Mouse (Mus musculus): ENCODE measurements around the gene Cmklr1. TPM values are rescaled to one million over a fixed set of nuclear protein-coding genes. Genes with fewer than 3 reads are reported as not detected.

The Cmklr1 gene
- polyA plus RNA-seq, 1 experiment from 2014 or later, result 1.2 TPM

DNA sequence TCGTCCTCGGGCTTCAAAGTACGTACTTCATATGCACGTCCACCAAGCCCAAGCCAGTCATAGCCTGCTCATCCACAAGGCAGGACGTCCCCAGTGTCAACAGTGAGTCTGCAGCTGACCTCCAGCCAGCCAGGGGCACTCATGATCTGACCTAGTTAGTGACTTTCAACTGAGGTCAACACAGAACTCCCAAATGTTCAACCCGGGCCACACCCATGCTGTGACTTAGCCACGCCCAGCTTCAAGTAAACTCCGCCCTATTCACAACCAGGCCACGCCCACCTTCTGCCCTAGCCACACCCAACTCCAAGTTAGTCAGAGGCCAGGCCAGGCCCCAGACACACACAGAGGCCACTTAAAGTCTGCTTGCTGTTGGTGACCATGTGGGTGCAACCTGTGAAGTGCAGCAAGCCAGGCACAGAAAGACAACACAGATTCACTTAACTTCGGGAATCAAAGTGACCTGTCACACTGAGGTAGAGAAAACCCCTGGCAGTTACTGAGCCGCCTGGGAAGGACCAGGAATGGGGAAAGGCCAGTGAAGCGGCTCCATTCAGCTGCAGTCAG lies 14.5 kb upstream of the Cmklr1 start:
- Histone ChIP-seq H3K9ac (ENCODE audit: low read depth, low read length) (no peak overlapping the region), H3K4me2 (ENCODE audit: low read length) (no peak overlapping the region), H3K27ac (ENCODE audit: low read depth, low read length) (no peak overlapping the region), H3K4me1 (ENCODE audit: control insufficient read depth, insufficient read depth, low read depth, low read length) (no peaks in the 10 kb centered on the region), H3K9me3 (ENCODE audit: control insufficient read depth, low read length) (peaks cover 3% of the 10 kb centered on the region; the same call in 1 of the 2 replicates), H3K27me3 (replicated peaks; ENCODE audit: control insufficient read depth, insufficient read depth, low read length) (no peaks in the 10 kb centered on the region), H3K36me3 (ENCODE audit: control insufficient read depth, insufficient read depth, low read length) (no peaks in the 10 kb centered on the region), H3K4me3 (ENCODE audit: low read length) (no peak overlapping the region)
- WGBS, result 72% methylated on average over 12 of the region's 12 CpGs
- no peak for ATAC-seq

- no peak overlapping the region for H3K4me2 ChIP-seq (ENCODE audit: low read length)
- ATAC-seq, result no peak
- no peaks in the 10 kb centered on the region for H3K36me3 ChIP-seq (ENCODE audit: control insufficient read depth, insufficient read depth, low read length)
- H3K9me3 ChIP-seq (ENCODE audit: control insufficient read depth, low read length), result peaks cover 3% of the 10 kb centered on the region; the same call in 1 of the 2 replicates
- no peaks in the 10 kb centered on the region for H3K4me1 ChIP-seq (ENCODE audit: control insufficient read depth, insufficient read depth, low read depth, low read length)
- H3K27ac ChIP-seq (ENCODE audit: low read depth, low read length), result no peak overlapping the region
- H3K4me3 ChIP-seq (ENCODE audit: low read length), result no peak overlapping the region
- WGBS, result 90% methylated on average over 6 of the region's 6 CpGs
- H3K9ac ChIP-seq (ENCODE audit: low read depth, low read length), result no peak overlapping the region
- H3K27me3 ChIP-seq (replicated peaks; ENCODE audit: control insufficient read depth, insufficient read depth, low read length), result no peaks in the 10 kb centered on the region
Observed at GRCm38 (mm10) chr5:113664127-113664526, 13.9 kb upstream of the Cmklr1 start.

- H3K9ac ChIP-seq (ENCODE audit: low read depth, low read length), result no peak overlapping the region
- no peak overlapping the region for H3K4me3 ChIP-seq (ENCODE audit: low read length)
- no peaks in the 10 kb centered on the region for H3K27me3 ChIP-seq (replicated peaks; ENCODE audit: control insufficient read depth, insufficient read depth, low read length)
- ATAC-seq, result no peak
- H3K4me2 ChIP-seq (ENCODE audit: low read length), result no peak overlapping the region
- H3K9me3 ChIP-seq (ENCODE audit: control insufficient read depth, low read length), result peaks cover 3% of the 10 kb centered on the region; the same call in 1 of the 2 replicates
- 71% methylated on average over 10 of the region's 10 CpGs for WGBS
- no peaks in the 10 kb centered on the region for H3K4me1 ChIP-seq (ENCODE audit: control insufficient read depth, insufficient read depth, low read depth, low read length)
- no peaks in the 10 kb centered on the region for H3K36me3 ChIP-seq (ENCODE audit: control insufficient read depth, insufficient read depth, low read length)
- no peak overlapping the region for H3K27ac ChIP-seq (ENCODE audit: low read depth, low read length)
Observed at GRCm38 (mm10) chr5:113660872-113661271, 10.6 kb upstream of the Cmklr1 start.

- Histone ChIP-seq H3K9me3 (ENCODE audit: control insufficient read depth, low read length) (no peaks in the 10 kb centered on the region), H3K27me3 (replicated peaks; ENCODE audit: control insufficient read depth, insufficient read depth, low read length) (0 out of 2 replicates have a peak, but pooled peaks cover 2% of the 10 kb centered on the region), H3K4me3 (ENCODE audit: low read length) (no peak overlapping the region), H3K9ac (ENCODE audit: low read depth, low read length) (no peak overlapping the region), H3K36me3 (ENCODE audit: control insufficient read depth, insufficient read depth, low read length) (no peaks in the 10 kb centered on the region), H3K4me1 (ENCODE audit: control insufficient read depth, insufficient read depth, low read depth, low read length) (0 out of 2 replicates have a peak, but pooled peaks cover 3% of the 10 kb centered on the region), H3K4me2 (ENCODE audit: low read length) (no peak overlapping the region), H3K27ac (ENCODE audit: low read depth, low read length) (no peak overlapping the region)
- no peak for ATAC-seq
- 85% methylated on average over 12 of the region's 12 CpGs for WGBS
Observed at GRCm38 (mm10) chr5:113654821-113655220, 4.6 kb upstream of the Cmklr1 start.

DNA sequence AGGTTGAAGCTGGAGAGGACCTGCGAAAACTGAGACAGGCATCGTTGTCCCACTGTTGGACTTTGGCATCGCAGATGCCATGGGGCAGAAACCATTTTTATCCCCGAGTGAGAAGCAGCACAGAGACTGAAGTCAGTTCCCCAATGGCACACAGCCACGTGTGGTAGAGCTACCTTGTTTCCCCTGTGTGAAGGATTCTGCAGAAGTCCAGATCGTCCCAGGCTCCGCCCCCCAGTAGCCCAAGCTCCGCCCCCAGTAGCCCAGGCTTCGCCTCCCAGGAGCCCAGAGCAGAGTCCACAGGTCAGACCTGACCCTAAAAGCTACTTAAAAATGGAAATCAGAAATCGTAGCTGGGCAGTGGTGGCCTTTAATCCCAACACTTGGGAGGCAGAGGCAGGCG lies 4.0 kb upstream of the Cmklr1 start:
- Histone ChIP-seq H3K4me2 (ENCODE audit: low read length) (no peak overlapping the region), H3K27ac (ENCODE audit: low read depth, low read length) (no peak overlapping the region), H3K9me3 (ENCODE audit: control insufficient read depth, low read length) (no peaks in the 10 kb centered on the region), H3K4me1 (ENCODE audit: control insufficient read depth, insufficient read depth, low read depth, low read length) (0 out of 2 replicates have a peak, but pooled peaks cover 3% of the 10 kb centered on the region), H3K36me3 (ENCODE audit: control insufficient read depth, insufficient read depth, low read length) (no peaks in the 10 kb centered on the region), H3K27me3 (replicated peaks; ENCODE audit: control insufficient read depth, insufficient read depth, low read length) (0 out of 2 replicates have a peak, but pooled peaks cover 2% of the 10 kb centered on the region), H3K9ac (ENCODE audit: low read depth, low read length) (no peak overlapping the region), H3K4me3 (ENCODE audit: low read length) (no peak overlapping the region)
- no peak for ATAC-seq
- WGBS, result 75% methylated on average over 11 of the region's 11 CpGs

- Histone ChIP-seq H3K4me3 (ENCODE audit: low read length) (no peak overlapping the region), H3K27me3 (replicated peaks; ENCODE audit: control insufficient read depth, insufficient read depth, low read length) (0 out of 2 replicates have a peak, but pooled peaks cover 2% of the 10 kb centered on the region), H3K4me2 (ENCODE audit: low read length) (no peak overlapping the region), H3K36me3 (ENCODE audit: control insufficient read depth, insufficient read depth, low read length) (no peaks in the 10 kb centered on the region), H3K9ac (ENCODE audit: low read depth, low read length) (no peak overlapping the region), H3K4me1 (ENCODE audit: control insufficient read depth, insufficient read depth, low read depth, low read length) (0 out of 2 replicates have a peak, but pooled peaks cover 3% of the 10 kb centered on the region), H3K9me3 (ENCODE audit: control insufficient read depth, low read length) (no peaks in the 10 kb centered on the region), H3K27ac (ENCODE audit: low read depth, low read length) (no peak overlapping the region)
- no peak for ATAC-seq
- WGBS, result 35% methylated on average over 5 of the region's 5 CpGs
Observed at GRCm38 (mm10) chr5:113652215-113652614, 2.0 kb upstream of the Cmklr1 start.

DNA sequence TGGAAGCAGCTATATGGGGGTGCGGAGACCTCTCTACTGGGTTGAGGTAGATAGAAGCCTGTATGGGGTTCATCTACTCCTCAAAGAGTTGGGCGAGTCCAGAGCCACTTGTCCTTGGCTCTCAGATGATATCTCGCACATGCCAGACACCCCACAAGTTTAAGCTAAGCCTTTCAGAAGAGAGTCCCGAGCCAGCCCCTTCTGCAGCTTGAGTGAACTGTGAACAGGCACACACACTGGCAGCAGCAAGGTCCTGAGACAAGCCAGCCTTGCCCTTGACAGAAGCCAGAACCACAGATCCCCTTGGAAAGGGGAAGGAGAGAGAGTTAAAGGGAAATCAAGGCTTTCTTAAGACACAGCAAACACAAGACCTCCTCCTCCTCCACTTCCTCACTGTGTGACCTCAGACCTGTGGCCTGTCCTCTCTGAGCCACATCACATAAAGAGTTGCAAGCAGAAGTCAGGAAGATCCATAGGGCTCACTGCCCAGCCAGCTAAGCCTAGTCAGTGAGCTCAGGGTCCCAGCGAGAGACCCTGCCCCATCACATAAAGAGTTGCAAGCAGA lies 1.5 kb downstream of the Cmklr1 start:
- no peak overlapping the region for H3K9ac ChIP-seq (ENCODE audit: low read depth, low read length)
- H3K9me3 ChIP-seq (ENCODE audit: control insufficient read depth, low read length), result no peaks in the 10 kb centered on the region
- 0 out of 2 replicates have a peak, but pooled peaks cover 2% of the 10 kb centered on the region for H3K27me3 ChIP-seq (replicated peaks; ENCODE audit: control insufficient read depth, insufficient read depth, low read length)
- no peak overlapping the region for H3K4me2 ChIP-seq (ENCODE audit: low read length)
- 84% methylated on average over 5 of the region's 5 CpGs for whole genome bisulfite sequencing
- no peaks in the 10 kb centered on the region for H3K36me3 ChIP-seq (ENCODE audit: control insufficient read depth, insufficient read depth, low read length)
- no peak for ATAC-seq
- 0 out of 2 replicates have a peak, but pooled peaks cover 3% of the 10 kb centered on the region for H3K4me1 ChIP-seq (ENCODE audit: control insufficient read depth, insufficient read depth, low read depth, low read length)
- H3K4me3 ChIP-seq (ENCODE audit: low read length), result no peak overlapping the region
- no peak overlapping the region for H3K27ac ChIP-seq (ENCODE audit: low read depth, low read length)

- WGBS, result 92% methylated on average over 8 of the region's 8 CpGs
- Histone ChIP-seq H3K9ac (ENCODE audit: low read depth, low read length) (no peak overlapping the region), H3K27me3 (replicated peaks; ENCODE audit: control insufficient read depth, insufficient read depth, low read length) (0 out of 2 replicates have a peak, but pooled peaks cover 2% of the 10 kb centered on the region), H3K9me3 (ENCODE audit: control insufficient read depth, low read length) (no peaks in the 10 kb centered on the region), H3K4me2 (ENCODE audit: low read length) (no peak overlapping the region), H3K4me1 (ENCODE audit: control insufficient read depth, insufficient read depth, low read depth, low read length) (peaks cover 8% of the 10 kb centered on the region; the same call in 1 of the 2 replicates), H3K36me3 (ENCODE audit: control insufficient read depth, insufficient read depth, low read length) (no peaks in the 10 kb centered on the region), H3K27ac (ENCODE audit: low read depth, low read length) (no peak overlapping the region), H3K4me3 (ENCODE audit: low read length) (no peak overlapping the region)
- no peak for ATAC-seq
Observed at GRCm38 (mm10) chr5:113647141-113647540, 3.1 kb downstream of the Cmklr1 start.

DNA sequence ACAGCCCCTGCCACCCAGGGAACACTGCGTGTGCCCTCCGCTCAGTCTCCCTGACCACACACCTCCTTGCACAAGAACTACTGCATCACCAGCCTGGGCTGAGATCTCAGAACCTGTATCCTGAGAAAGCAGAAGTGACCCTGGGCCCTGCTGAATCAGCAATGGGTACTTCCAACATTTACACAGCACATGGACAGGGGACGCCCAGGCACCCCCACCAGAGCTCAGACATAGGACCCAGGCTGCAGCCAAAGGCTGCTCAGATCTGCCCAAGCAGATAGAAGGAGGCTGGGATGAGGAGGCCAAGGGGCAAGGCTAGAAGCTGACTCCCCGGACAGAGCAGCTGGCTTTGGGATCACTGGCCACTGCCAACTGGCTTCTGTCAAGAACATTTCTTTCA lies 5.7 kb downstream of the Cmklr1 start:
- Histone ChIP-seq H3K4me1 (ENCODE audit: control insufficient read depth, insufficient read depth, low read depth, low read length) (peaks cover 5% of the 10 kb centered on the region; the same call in 1 of the 2 replicates), H3K4me3 (ENCODE audit: low read length) (no peak overlapping the region), H3K9me3 (ENCODE audit: control insufficient read depth, low read length) (no peaks in the 10 kb centered on the region), H3K4me2 (ENCODE audit: low read length) (no peak overlapping the region), H3K9ac (ENCODE audit: low read depth, low read length) (no peak overlapping the region), H3K27me3 (replicated peaks; ENCODE audit: control insufficient read depth, insufficient read depth, low read length) (no peaks in the 10 kb centered on the region), H3K27ac (ENCODE audit: low read depth, low read length) (no peak overlapping the region), H3K36me3 (ENCODE audit: control insufficient read depth, insufficient read depth, low read length) (no peaks in the 10 kb centered on the region)
- WGBS, result 76% methylated on average over 4 of the region's 4 CpGs
- no peak for ATAC-seq

All from hindbrain, embryonic 16.5 days (tissue).